Mouse (Mus musculus) MEL (cell line): ENCODE results near the gene Gusb. TPM values are rescaled to one million over a fixed set of nuclear protein-coding genes. Genes with fewer than 3 reads are reported as not detected.

Source experiments
- DNase-seq: peaks from one replicate; pipeline ENCODE4 v3.0.0; 2011; ENCODE audit warnings: low read depth, low spot score
- H3K27ac ChIP-seq: 2 replicates; pipeline ENCODE4 v1.5.1; 2012; ENCODE audit warnings: low read depth, mild to moderate bottlenecking, control low read depth, low read length, moderate library complexity; ENCODE audit not compliant: control insufficient read depth
- H3K27me3 ChIP-seq, 2 experiments: fragments of 150-350 bp in 1 of 2; sonication (generic) in 1 of 2; 2 replicates each; pipeline ENCODE4 v1.6.1; 2012; ENCODE audit warnings: low read length in 2 of 2, mild to moderate bottlenecking in 2 of 2, improper control_type of control experiment in 1 of 2, moderate library complexity in 1 of 2; ENCODE audit not compliant: insufficient read depth in 2 of 2, control insufficient read depth in 1 of 2
- H3K36me3 ChIP-seq, 2 experiments: 2 replicates each; pipeline ENCODE4 v1.6.1; 2012 to 2014; ENCODE audit warnings: low read length in 2 of 2, improper control_type of control experiment in 1 of 2, inconsistent platforms in 1 of 2, mild to moderate bottlenecking in 1 of 2; ENCODE audit not compliant: insufficient read depth in 2 of 2, control insufficient read depth in 1 of 2
- H3K4me1 ChIP-seq, 2 experiments: fragments of 150-350 bp in 1 of 2; sonication (generic) in 1 of 2; 2 replicates each; pipeline ENCODE4 v1.6.1; 2012; ENCODE audit warnings: low read length in 2 of 2, improper control_type of control experiment in 1 of 2, mild to moderate bottlenecking in 1 of 2; ENCODE audit not compliant: insufficient read depth in 2 of 2, control insufficient read depth in 1 of 2
- H3K4me3 ChIP-seq, 2 experiments: fragments of 150-350 bp in 1 of 2; sonication (generic) in 1 of 2; 2 replicates each; pipeline ENCODE4 v1.5.1; 2012; ENCODE audit warnings: low read depth in 2 of 2, low read length in 2 of 2, mild to moderate bottlenecking in 2 of 2, moderate library complexity in 2 of 2, control low read depth in 1 of 2, improper control_type of control experiment in 1 of 2; ENCODE audit not compliant: control insufficient read depth in 1 of 2, insufficient read depth in 1 of 2
- H3K79me2 ChIP-seq: 2 replicates; pipeline ENCODE4 v1.6.1; 2012; ENCODE audit warnings: mild to moderate bottlenecking, low read length, moderate library complexity; ENCODE audit not compliant: control insufficient read depth, poor library complexity, insufficient read depth
- H3K9ac ChIP-seq: 2 replicates; pipeline ENCODE4 v1.6.1; 2012; ENCODE audit warnings: low read depth, mild to moderate bottlenecking, control low read depth, low read length, moderate library complexity; ENCODE audit not compliant: control insufficient read depth, poor library complexity, severe bottlenecking
- H3K9me3 ChIP-seq: fragments of 150-350 bp; sonication (generic); replicated peaks from 2 replicates; pipeline ENCODE4 v1.6.1; 2012; ENCODE audit warnings: mild to moderate bottlenecking, low read length, improper control_type of control experiment, moderate library complexity; ENCODE audit not compliant: insufficient read depth
- CHD2 ChIP-seq: IDR thresholded peaks from 2 replicates; pipeline ENCODE4 v1.6.1; 2011; ENCODE audit warnings: low read length, improper control_type of control experiment
- CTCF ChIP-seq, 3 experiments: IDR thresholded peaks in 2 of 3; conservative IDR thresholded peaks in 1 of 3; 2 replicates each; pipeline ENCODE4 v1.5.1; 2011 to 2012; ENCODE audit warnings: low read length in 3 of 3, low read depth in 2 of 3, mild to moderate bottlenecking in 2 of 3, improper control_type of control experiment in 1 of 3, inconsistent platforms in 1 of 3, mixed read lengths in 1 of 3, moderate library complexity in 1 of 3; ENCODE audit not compliant: control insufficient read depth in 1 of 3, insufficient read depth in 1 of 3, poor library complexity in 1 of 3, severe bottlenecking in 1 of 3
- E2F4 ChIP-seq: IDR thresholded peaks from 2 replicates; pipeline ENCODE4 v1.6.1; 2011; ENCODE audit warnings: low read depth, low read length, improper control_type of control experiment, borderline replicate concordance
- EP300 ChIP-seq, 2 experiments: IDR thresholded peaks; 2 replicates each; pipeline ENCODE4 v1.6.1; 2011; ENCODE audit warnings: improper control_type of control experiment in 2 of 2, low read length in 2 of 2, low read depth in 1 of 2, mild to moderate bottlenecking in 1 of 2
- ETS1 ChIP-seq: IDR thresholded peaks from 2 replicates; pipeline ENCODE4 v1.6.1; 2012; ENCODE audit warnings: low read depth, mild to moderate bottlenecking, inconsistent platforms, low read length, improper control_type of control experiment, moderate library complexity
- HCFC1 ChIP-seq: IDR thresholded peaks from 2 replicates; pipeline ENCODE4 v1.6.1; 2012; ENCODE audit warnings: low read depth, mild to moderate bottlenecking, inconsistent platforms, low read length, improper control_type of control experiment, moderate library complexity
- JUND ChIP-seq: IDR thresholded peaks from 2 replicates; pipeline ENCODE4 v1.6.1; 2011; ENCODE audit warnings: low read depth, mild to moderate bottlenecking, improper control_type of control experiment, low read length
- KAT2A ChIP-seq: conservative IDR thresholded peaks from 2 replicates; pipeline ENCODE4 v1.6.1; 2012; ENCODE audit warnings: low read depth, low read length, improper control_type of control experiment, inconsistent platforms
- MAFK ChIP-seq: IDR thresholded peaks from 2 replicates; pipeline ENCODE4 v1.6.1; 2011; ENCODE audit warnings: low read depth, mild to moderate bottlenecking, low read length, improper control_type of control experiment, borderline replicate concordance
- MAX ChIP-seq: IDR thresholded peaks from 2 replicates; pipeline ENCODE4 v1.6.1; 2011; ENCODE audit warnings: low read length, improper control_type of control experiment
- MAZ ChIP-seq: IDR thresholded peaks from 2 replicates; pipeline ENCODE4 v1.6.1; 2012; ENCODE audit warnings: low read depth, mild to moderate bottlenecking, inconsistent platforms, low read length, improper control_type of control experiment
- MXI1 ChIP-seq: IDR thresholded peaks from 2 replicates; pipeline ENCODE4 v1.6.1; 2011; ENCODE audit warnings: mild to moderate bottlenecking, low read depth, low read length, improper control_type of control experiment
- MYB ChIP-seq: IDR thresholded peaks from 2 replicates; pipeline ENCODE4 v1.6.1; 2011; ENCODE audit warnings: mild to moderate bottlenecking, low read depth, low read length, improper control_type of control experiment
- NRF1 ChIP-seq: IDR thresholded peaks from 2 replicates; pipeline ENCODE4 v1.6.1; 2014; ENCODE audit warnings: low read depth, mild to moderate bottlenecking, inconsistent platforms, low read length, improper control_type of control experiment, moderate library complexity; ENCODE audit not compliant: poor library complexity, insufficient read depth, severe bottlenecking
- POLR2A ChIP-seq, 2 experiments: IDR thresholded peaks; 2 replicates each; pipeline ENCODE4 v1.6.1; 2011 to 2012; ENCODE audit warnings: low read length in 2 of 2, mild to moderate bottlenecking in 2 of 2, control low read depth in 1 of 2, improper control_type of control experiment in 1 of 2, low read depth in 1 of 2, moderate library complexity in 1 of 2; ENCODE audit not compliant: control insufficient read depth in 1 of 2, insufficient read depth in 1 of 2, poor library complexity in 1 of 2
- POLR2AphosphoS5 ChIP-seq: IDR thresholded peaks from 2 replicates; pipeline ENCODE4 v1.6.1; 2012; ENCODE audit warnings: low read depth, borderline replicate concordance, mild to moderate bottlenecking, inconsistent platforms, low read length, moderate library complexity, mixed read lengths
- RCOR1 ChIP-seq: IDR thresholded peaks from 2 replicates; pipeline ENCODE4 v1.6.1; 2012; ENCODE audit warnings: low read depth, mild to moderate bottlenecking, inconsistent platforms, low read length, improper control_type of control experiment
- SIN3A ChIP-seq: IDR thresholded peaks from 2 replicates; pipeline ENCODE4 v1.6.1; 2012; ENCODE audit warnings: low read length, improper control_type of control experiment, inconsistent platforms
- SMC3 ChIP-seq: IDR thresholded peaks from 2 replicates; pipeline ENCODE4 v1.6.1; 2011; ENCODE audit warnings: low read depth, low read length, improper control_type of control experiment
- TAL1 ChIP-seq: IDR thresholded peaks from 2 replicates; pipeline ENCODE4 v1.6.1; 2012; ENCODE audit warnings: mild to moderate bottlenecking, inconsistent platforms, low read length, moderate library complexity, mixed read lengths
- USF2 ChIP-seq, 2 experiments: IDR thresholded peaks; 2 replicates each; pipeline ENCODE4 v1.6.1; 2011 to 2012; ENCODE audit warnings: improper control_type of control experiment in 2 of 2, low read length in 2 of 2, borderline replicate concordance in 1 of 2, inconsistent platforms in 1 of 2, low read depth in 1 of 2, mild to moderate bottlenecking in 1 of 2; ENCODE audit not compliant: insufficient read depth in 1 of 2
- ZC3H11A ChIP-seq: IDR thresholded peaks from 2 replicates; pipeline ENCODE4 v1.6.1; 2012; ENCODE audit warnings: low read depth, mild to moderate bottlenecking, inconsistent platforms, low read length, improper control_type of control experiment
- ZMIZ1 ChIP-seq: IDR thresholded peaks from 2 replicates; pipeline ENCODE4 v1.6.1; 2012; ENCODE audit warnings: low read depth, mild to moderate bottlenecking, inconsistent platforms, low read length, improper control_type of control experiment, moderate library complexity
- ZNF384 ChIP-seq: IDR thresholded peaks from 2 replicates; pipeline ENCODE4 v1.6.1; 2012; ENCODE audit warnings: low read depth, mild to moderate bottlenecking, inconsistent platforms, low read length, improper control_type of control experiment
- polyA plus RNA-seq, 2 experiments: library from polyadenylated mRNA; stranded (reverse) in 1 of 2; unstranded in 1 of 2; fragments of >175 nt in 1 of 2; fragments of >200 nt in 1 of 2; gene quantifications; 2 replicates each; pipeline versions ENCODE4 v1.2.1 to v1.2.4; 2012; ENCODE audit warnings: low replicate concordance in 2 of 2, low read depth in 1 of 2; ENCODE audit not compliant: insufficient read length in 2 of 2, insufficient read depth in 1 of 2, missing spikeins in 1 of 2
- total RNA-seq: library from RNA; depleted of rRNA; stranded (reverse); fragments of 300-350 nt; gene quantifications from 2 replicates; pipeline ENCODE4 v1.2.3, GENCODE M21; 2012

The Gusb gene
- total and polyA plus RNA-seq, 3 experiments: 44.4 to 107 (median 54.2) TPM

DNA sequence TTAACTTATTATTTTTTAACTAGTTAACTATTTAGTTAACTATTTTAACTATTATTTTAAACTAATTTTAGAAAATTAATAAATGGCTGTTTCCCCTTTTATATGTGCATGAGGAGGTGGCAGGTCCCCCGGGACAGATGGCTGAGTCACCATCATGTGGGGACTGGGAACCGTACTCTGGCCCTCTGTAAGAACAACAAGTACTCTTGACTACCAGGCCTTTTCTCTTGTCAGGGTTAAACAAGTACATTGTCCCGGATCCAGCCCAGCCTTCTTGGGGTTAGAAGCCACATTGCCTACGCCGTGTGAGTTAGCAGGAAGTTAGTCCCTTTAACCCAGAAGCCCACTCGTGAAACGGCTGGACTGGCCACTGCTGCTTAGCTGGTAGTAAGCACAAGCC, 7.9 kb downstream of the Gusb start:
- no peaks in the 10 kb centered on the region for H3K79me2 ChIP-seq
- H3K4me3 ChIP-seq: no peak overlapping the region
- H3K36me3 ChIP-seq: peaks cover 2 to 3% of the 10 kb centered on the region in 2 experiments; a peak in 2 of 4 replicates
- TF ChIP-seq ZNF384 (no peak), USF2 (IDR thresholded peaks at IDR 0.05; ENCODE audit: borderline replicate concordance in 1 of 2, insufficient read depth in 1 of 2, low read depth in 1 of 2, low read length in 2 of 2) (no peak), CHD2 (no peak), ZC3H11A (no peak), MAX (no peak), TAL1 (no peak), MXI1 (no peak), ETS1 (no peak), HCFC1 (no peak), SIN3A (no peak), KAT2A (no peak), ZMIZ1 (no peak), MAFK (no peak), RCOR1 (no peak), NRF1 (no peak)
- peaks cover 0 to 4% of the 10 kb centered on the region in 2 experiments; a peak in 1 of 4 replicates for H3K4me1 ChIP-seq
- H3K9me3 ChIP-seq: no peaks in the 10 kb centered on the region
- H3K27ac ChIP-seq: no peak overlapping the region
- H3K27me3 ChIP-seq: no peaks in the 10 kb centered on the region
- DNase-seq: no peak
- H3K9ac ChIP-seq: no peak overlapping the region

DNA sequence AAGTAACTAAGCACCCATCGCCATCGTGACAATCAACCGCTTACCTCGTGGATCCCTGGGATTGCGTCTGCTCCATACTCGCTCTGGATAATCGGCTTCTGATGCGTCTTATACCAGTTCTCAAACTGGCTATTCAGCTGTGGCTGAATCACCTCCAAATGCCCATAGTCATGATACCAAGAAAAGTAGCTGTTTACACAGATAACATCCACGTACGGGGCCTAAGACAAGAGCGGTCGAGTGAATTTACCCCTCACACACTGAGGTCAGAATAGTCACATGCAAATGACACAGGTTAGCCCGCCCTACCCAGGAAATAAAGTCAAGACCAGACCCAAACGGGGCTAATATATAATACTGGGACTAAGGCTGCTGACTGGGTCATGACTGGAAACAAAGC, 9.5 kb downstream of the Gusb start:
- Histone ChIP-seq H3K4me3 (no peak overlapping the region), H3K79me2 (no peaks in the 10 kb centered on the region), H3K36me3 (peaks cover 2 to 3% of the 10 kb centered on the region in 2 experiments; a peak in 3 of 4 replicates), H3K27me3 (no peaks in the 10 kb centered on the region), H3K9me3 (no peaks in the 10 kb centered on the region), H3K9ac (no peak overlapping the region), H3K4me1 (peaks cover 0 to 4% of the 10 kb centered on the region in 2 experiments; a peak in 1 of 4 replicates), H3K27ac (no peak overlapping the region)
- TF ChIP-seq MAZ (no peak), USF2 (IDR thresholded peaks at IDR 0.05; ENCODE audit: borderline replicate concordance in 1 of 2, insufficient read depth in 1 of 2, low read depth in 1 of 2, low read length in 2 of 2) (no peak), EP300 (IDR thresholded peaks at IDR 0.05; ENCODE audit: low read depth in 1 of 2, low read length in 2 of 2) (no peak), CTCF (IDR thresholded peaks at IDR 0.05 in 2 of 3, conservative IDR thresholded peaks at IDR 0.05 in 1 of 3; ENCODE audit: control insufficient read depth in 1 of 3, insufficient read depth in 1 of 3, low read depth in 2 of 3, low read length in 3 of 3, poor library complexity in 1 of 3, severe bottlenecking in 1 of 3) (no peak), ZC3H11A (no peak), MAX (no peak), POLR2A (IDR thresholded peaks at IDR 0.05; ENCODE audit: control insufficient read depth in 1 of 2, insufficient read depth in 1 of 2, low read depth in 1 of 2, low read length in 2 of 2, poor library complexity in 1 of 2) (no peak), SMC3 (no peak), JUND (no peak), E2F4 (no peak), POLR2AphosphoS5 (no peak), HCFC1 (no peak), MYB (no peak), ZNF384 (no peak)
- no peak for DNase-seq
